Mouse (Mus musculus) cerebellum, postnatal 36 days (tissue): ENCODE data around the gene Ralgps1.
"Not testable (repeated sequence)": the region's sequence is repeated elsewhere in the genome, so short reads cannot be mapped to it uniquely, and the experiment has no call there.

Source experiments
- DNase-seq, 2 experiments: peaks; one replicate each; pipeline ENCODE4 v3.0.0; 2021 to 2022; ENCODE audit warnings: mixed read lengths in 2 of 2

Ralgps1 gene

DNA sequence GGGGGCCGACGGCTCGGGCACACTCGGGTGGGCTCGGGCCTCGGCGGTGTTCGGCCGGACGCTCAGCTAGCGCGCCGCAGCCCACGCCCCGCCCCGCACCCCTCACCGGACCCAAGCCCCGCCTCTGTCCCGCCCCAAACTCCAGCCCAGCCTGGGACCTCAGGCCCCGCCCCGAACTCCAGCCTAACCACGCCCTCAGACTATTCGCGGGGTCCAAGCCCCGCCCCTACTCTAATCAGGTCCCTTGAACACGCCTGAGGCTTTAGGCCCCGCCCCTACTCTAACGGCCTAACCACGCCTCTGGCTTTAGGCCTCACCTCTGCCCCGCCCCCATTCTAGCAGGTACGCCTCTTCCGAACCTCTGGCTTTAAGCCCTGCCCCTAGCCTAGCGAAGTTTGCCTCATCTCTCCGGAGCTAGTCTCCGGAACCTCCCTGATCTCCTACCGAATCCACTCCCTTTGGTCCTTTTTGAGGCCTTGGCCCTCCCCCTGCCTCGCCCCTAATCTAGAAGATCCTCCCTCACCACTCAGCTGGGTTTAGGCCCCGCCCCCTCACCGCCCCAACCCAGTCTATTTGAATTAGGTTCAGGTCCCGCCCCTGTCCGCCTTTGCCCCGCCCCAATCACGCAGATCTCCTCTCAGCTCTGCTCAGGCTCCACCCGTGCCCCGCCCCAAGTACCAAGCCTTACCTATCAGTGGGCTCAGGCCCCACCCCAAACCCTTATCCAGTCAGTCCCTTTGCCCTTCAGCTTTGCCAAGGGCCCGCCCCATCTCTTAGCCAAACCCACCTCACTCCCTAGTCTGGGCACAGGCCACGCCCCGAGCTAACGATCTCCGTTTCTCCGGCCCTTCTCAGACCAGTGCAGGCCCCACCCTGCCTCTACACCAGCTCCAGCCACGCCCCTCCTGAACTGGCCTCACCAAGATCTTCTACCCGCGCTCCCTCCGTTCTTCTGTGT, 240.5 kb downstream of the Ralgps1 start:
- peak; percentile 95 to 97 for DNase-seq

DNA sequence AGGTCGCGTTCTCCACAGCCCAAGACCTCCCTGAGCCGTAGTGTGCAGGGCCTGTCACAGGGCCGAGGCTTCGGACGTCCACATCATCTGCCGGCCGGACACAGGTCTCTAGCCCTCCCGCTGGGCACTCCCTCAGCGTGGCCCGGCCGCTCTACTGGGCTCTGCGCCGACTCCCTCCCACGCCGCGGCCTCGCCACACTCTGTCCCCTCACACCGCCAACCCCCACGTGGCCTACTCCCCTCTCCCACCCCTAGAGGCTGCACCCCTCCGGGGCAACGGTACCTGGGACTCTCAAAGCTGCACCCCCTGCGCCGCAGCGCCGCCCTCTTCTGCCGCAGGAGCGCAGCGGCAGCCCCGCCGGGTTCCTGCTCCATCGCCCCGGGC, 241.2 kb downstream of the Ralgps1 start:
- peak; percentile 68 to 73 for DNase-seq

DNA sequence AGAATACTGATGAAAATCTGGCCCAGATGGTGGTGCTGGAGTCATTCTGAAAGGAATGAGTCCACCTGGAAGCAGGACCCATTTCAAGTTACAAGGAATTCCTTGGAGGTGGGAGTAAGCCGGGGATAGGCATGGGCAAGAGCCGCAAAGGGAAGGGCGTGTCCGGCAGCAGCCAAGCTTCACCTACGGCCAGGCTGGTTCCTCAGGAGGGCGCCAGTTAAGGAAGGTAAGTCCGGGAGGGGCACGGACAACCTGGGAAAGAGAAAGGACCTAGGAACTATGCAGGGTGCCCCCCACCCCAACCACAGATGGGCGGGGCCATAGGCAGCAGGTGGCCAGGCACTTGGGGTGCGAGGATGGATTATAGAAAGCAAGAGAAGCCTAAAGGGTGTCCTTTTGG, 241.6 kb downstream of the Ralgps1 start:
- DNase-seq = peak in 1 of 2 experiments; percentile 49

DNA sequence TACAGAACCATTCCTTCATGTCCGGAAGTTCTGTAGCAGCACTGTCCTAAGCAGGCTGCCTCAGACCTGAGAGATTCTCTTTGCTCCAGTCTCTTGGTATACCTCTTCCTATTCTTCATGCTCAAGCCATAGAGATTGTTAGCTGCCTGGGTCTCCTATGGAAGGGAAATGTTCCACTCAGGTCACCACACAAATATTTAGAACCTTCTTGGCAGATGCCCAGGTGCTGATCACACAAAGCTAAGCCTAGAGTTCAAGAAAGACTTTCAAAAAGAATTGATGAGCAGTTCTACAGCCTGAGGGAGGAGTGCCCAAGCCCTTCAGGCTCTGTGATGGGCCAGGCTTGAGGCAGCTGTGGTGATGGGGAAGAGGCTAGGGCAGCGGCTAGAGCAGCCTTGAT, 242.3 kb downstream of the Ralgps1 start:
- DNase-seq = peak in 1 of 2 experiments; percentile 30

DNA sequence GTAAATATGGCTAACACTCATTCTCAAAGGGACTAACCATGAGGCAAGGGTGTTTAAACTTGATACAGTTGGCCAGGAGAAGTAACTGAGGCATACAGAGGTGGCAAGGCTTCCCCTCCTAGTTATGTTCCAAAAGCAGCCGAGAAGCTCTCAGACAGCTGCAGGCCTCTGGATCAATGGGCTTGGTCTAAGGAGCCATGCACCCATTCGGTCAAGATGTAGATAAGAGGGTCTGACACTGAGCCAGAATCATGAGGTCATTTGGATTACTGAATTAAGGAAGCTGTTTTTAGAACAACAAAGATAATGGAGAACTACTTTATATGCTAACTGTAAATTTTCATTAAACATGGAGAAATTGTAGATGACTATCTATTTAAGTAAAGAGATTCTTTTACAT, 244.0 kb downstream of the Ralgps1 start:
- DNase-seq = no peak

DNA sequence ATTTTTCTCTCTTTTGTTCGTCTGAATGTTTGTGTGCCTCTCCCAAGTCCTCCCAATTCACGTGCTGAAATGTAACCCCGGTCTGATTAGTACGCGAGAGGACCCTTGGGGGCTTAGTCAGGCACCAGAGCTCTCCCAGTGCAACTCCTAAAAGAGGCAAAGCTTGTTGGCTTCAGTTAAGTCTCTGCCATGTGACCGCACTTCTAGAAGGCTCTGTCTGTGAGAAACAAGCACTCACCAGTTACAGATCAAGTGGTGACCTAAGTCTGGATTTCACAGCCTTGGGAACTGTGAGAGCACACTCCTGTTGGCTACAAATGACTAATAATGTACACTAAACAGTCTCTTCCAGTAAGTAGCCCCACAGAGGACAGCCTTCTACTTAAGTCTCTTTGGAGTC, 248.4 kb downstream of the Ralgps1 start:
- no peak for DNase-seq

DNA sequence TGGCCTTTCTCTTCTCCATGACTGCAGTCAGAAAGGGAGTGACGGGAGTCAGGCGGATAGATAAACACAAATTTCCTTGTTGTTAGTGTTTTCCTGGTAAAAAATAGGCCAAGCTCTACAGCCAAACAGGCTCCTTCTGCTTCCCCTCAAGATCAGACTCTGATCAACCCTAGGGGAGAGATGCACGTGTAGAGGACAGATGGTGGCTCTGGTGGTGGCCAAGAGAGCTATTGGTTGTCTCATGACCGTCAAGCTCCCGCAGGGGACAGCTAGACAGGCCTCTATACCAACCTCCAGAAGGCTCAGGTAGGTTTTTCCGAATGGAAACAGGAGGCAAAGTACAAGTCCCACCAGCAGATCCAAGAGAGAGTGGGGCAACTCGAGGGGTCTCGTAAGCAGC, 270.8 kb downstream of the Ralgps1 start:
- peak; percentile 74 to 75 for DNase-seq

DNA sequence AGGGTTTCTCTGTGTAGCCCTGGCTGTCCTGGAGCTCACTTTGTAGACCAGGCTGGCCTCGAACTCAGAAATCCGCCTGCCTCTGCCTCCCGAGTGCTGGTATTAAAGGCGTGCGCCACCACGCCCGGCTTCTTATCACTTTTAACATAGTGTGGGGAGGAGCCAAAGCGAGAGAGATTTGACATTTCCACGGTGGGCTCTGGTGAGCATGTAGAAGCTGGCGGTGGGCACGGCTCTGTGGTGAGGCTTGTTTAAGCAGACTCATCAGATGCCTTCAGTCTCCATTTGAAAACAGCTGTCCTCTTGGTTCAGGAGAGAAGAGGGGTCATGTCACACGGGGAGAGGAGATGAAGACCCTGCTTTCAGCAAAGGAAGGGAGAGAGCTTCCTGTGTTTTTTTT, 274.0 kb downstream of the Ralgps1 start:
- not testable (repeated sequence) for DNase-seq

DNA sequence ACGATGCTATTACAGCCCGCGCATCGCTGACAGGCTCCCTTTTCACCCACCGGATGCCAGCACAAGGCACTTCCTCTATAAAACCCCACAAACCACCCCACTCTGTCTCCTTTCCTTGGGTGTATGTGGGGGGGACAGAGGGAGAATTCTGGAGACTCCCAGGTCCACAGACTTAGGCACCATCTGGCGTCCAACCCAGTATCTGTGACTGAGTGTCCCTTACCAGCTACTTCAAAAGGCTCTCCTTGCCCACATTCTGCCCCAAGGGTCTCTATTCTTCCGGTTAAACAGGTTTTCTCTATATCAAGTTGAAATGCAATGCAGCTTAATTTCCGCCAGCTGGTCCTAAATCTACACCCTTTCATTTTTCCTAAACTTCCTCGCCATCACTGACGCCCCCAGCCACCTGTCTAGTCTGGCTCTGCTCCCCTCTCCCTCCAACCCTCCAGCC, 276.0 kb downstream of the Ralgps1 start:
- DNase-seq = no peak

DNA sequence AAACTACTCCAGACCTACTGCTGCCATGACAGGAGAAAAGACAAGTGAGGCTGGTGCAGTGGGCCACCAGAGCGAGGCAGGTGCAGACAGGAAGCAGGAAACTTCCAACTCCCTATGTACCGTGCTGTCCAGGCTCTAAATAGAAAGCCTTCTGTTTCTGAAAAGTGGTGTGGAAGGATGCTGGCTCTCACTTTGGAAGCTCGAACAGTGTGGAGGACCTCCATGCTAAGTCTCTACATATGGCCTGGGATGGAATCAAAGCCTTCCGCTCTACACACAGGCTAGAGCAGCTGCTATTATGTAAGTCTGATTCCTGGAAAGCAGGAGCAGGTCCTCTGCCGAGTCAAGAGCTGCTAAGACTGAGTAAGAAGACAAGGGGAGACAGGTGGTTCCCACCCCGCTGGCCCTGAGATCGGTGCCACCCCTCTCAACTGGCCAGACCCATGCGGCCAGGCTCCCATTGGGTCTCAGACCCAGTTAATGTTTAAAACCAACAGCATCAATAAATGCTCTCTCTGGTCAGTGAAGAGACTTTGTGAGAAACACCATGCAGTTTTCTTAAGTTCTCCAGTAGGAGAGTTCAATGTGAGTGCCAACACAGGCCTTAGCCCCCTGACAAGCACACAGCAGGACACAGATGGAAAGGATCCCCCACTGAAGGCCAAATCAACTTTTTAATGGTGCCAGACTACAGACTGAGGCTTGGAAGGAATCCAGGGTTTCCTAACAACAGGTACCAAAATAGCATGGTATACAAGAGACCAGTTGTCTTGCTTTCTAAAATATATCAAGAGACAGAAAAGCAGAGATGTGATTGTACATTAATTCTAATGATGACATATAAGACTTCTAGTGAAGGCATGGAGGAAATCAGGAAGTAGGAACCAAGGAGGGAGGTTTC, 280.4 kb downstream of the Ralgps1 start:
- DNase-seq = peak in 1 of 2 experiments; percentile 17

DNA sequence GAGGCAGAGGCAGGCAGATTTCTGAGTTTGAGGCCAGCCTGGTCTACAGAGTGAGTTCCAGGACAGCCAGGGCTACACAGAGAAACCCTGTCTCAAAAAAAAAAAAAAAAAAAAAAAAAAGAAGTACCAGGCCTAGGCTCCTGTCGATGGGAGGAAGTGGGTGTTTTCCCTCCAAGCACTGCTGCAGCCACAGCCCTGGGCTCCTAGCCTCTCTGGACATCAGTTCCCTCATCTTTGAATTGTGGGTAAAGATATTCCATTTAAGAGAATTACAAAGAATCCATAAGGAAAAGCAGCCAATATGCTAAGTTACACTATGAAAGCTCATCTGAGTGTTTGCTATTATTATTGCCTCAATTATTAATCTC, 281.3 kb downstream of the Ralgps1 start:
- DNase-seq = not testable (repeated sequence)

DNA sequence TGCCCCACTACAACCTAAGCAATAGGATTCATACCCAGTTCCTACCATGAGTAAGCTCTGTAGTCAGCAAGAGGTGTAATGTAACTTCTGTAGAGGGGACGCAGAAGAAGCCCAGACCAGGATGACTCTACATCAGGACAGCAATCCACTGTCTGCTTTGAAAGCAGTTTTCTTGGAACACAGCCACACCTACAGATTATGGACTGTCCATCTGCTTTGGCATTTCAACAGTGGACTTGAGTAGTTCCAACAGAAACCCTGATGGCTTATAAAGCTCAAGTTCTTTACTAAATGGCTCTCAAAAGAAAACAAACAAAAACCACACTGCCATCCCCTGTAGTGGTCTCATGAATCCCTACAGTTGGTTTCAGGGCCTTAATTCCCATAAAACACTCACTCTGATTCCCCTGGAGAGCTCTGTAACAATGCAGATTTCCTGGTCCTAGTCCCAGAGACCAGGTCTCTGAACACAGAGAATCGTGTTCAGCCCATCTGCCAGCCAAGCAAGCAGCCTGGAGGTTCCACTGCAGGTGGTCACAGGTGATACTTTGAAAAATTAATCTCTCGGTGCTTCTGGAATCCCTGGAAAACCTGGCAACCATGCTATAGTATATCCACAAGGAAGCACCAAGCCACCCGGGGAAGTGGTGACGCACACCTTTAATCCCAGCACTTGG, 281.8 kb downstream of the Ralgps1 start:
- peak; percentile 65 to 69 for DNase-seq

DNA sequence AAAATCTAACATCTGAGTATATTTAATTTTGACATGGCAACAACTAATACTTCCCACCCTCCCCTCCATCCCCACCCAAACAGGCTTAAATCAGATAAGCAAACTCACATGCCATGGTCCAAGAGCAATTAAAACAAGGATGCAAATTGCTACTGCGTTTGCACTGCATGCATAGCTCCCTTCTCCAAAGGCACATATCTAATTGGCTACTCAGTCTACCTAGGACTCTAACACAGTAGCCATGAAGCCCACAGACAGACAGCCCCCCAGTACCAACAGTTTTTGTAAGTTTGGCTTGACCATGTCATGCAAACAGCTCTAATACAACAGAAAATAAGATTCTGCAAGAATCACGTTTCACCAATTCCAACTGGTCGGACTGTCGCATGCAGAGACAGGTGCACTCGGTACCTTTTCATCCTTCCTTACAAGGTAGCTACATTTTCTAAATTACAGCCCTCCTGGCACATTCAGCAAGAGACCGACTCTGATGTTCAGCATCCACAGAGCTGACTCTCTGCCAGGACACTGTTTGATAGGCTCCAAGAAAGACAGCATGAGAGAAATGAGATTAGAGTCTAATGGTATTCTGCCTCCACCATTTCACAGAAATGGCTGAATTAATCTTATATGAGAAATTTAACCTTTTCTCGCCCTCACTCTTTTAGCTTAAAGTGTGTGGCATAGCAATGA, 284.5 kb downstream of the Ralgps1 start:
- DNase-seq = peak; percentile 34 to 49

DNA sequence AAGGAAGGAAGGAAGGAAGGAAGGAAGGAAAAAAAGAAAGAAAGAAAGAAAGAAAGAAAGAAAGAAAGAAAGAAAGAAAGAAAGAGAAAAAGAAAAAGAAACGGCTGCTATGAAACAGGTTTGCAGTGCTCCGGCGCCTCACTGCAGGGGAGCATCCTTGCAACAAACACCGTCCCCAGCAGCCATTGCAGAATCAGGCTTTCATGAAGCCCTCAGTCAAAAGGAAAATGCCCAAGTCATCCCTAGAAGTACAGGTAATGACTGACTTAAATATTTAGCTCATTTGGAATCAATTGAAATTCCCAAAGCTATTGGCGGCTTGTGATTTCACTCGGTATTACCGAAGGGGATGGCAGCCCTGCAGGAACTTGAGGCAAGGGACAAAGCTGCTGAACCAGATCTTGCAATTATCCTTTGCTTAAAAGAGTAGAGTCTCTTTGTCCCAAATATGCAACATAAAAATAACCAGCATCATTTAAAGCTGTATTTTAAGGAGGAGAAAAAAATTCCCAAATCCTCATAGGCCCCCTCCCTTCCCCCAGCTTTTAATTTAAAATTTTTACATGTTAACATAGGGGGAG, 285.2 kb downstream of the Ralgps1 start:
- DNase-seq = peak; percentile 26 to 37

DNA sequence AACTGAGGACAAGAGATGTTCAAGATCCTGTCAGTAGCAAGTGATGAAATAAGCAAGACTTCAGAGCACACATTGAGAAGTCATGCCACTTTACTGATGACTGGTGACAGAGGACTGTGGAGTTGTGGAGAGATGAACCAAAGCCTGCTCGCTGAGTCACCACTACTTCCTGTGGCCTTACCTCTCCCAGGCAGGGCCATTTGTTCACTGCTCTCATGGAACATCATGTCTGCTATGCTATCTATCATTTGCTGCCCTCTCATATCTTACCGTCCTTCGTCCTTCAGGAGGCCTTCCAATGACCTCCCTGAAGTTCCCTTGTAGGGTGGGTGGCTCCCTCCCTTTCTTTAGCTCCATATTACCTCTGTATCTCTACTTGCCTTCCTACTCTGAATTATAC, 287.1 kb downstream of the Ralgps1 start:
- no peak for DNase-seq
